Mouse (Mus musculus): ENCODE data around the gene 4930438A08Rik.

GRCm38 (mm10) chr11:58247294-58247693 lies 27.3 kb upstream of the 4930438A08Rik start:
- TF ChIP-seq CTCF (IDR thresholded peaks at IDR 0.05; ENCODE audit: extremely low read depth, insufficient read length, insufficient replicate concordance, low read depth, low read length) (no peak), POLR2A (IDR thresholded peaks at IDR 0.05; ENCODE audit: low read depth, low read length) (no peak)
